Mouse (Mus musculus): ENCODE measurements at regions not wholly inside any gene's neighbourhood (a gene's known extent, or its start where the extent isn't known, plus 50 kb on each side); places are given as distances from the start of the nearest gene placed in this dataset.

DNA sequence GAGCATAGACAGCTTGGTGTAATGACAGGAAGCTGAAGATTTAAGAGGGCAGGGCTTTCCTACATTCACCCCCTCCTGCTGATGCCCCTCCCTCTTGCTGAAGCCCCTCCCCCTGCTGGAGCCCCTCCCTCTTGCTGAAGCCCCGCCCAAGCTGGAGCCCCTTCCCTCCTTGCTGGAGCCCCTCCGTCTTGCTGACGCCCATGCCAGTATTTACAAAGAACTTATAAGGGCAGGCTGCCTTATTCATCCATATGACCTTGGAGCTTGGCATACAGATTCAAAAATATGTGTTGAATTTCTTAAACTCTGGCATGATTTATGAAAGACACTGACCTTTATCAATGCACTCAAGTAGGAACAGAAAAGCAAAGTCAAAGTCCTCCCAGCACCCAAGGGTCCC, 178.5 kb upstream of the Six2 start:
- TF ChIP-seq CTCF (IDR thresholded peaks at IDR 0.05; ENCODE audit: low read depth, low read length) (no peak), POLR2A (IDR thresholded peaks at IDR 0.05; ENCODE audit: insufficient read depth, low read length) (no peak)
